Mouse (Mus musculus): ENCODE results near the gene Myh2. TPM values are rescaled to one million over a fixed set of nuclear protein-coding genes. Genes with fewer than 3 reads are reported as not detected.

Gene Myh2
- polyA plus RNA-seq, 1 experiment from 2014 or later: not detected

DNA sequence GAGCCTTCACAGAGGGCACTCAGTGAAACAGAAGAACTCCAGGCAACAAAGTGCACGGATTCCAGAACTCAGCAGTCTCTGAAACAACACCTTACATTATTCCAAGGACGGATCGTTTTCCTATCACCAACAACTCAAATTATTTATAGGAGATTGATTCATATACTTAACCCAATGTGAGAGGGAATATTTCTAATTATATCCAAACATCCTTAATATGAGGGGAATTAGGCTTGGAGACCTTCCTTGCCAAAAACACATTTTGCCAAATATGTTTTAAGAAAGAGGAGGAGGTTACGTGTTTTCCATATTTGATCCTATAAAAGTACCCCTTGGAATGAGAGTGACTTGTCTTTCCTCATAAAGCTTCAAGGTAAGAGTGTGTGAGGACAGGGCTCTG, 28.9 kb downstream of the Myh2 start, which contains the start of gene Myh1:
Myh1 (plus strand) TSS at position 301 of the 400 bp plus-strand sequence.
- Histone ChIP-seq H3K4me1 (ENCODE audit: control insufficient read depth, insufficient read depth, low read length) (no peaks in the 10 kb centered on the region), H3K4me3 (ENCODE audit: low read depth, low read length) (no peak within 1 kb of the TSS), H3K27ac (ENCODE audit: low read length) (no peak within 1 kb of the TSS), H3K4me2 (replicated peaks; ENCODE audit: low read depth, low read length) (no peak within 1 kb of the TSS), H3K9ac (replicated peaks; ENCODE audit: low read depth, low read length) (no peak within 1 kb of the TSS), H3K27me3 (ENCODE audit: control insufficient read depth, insufficient read depth, low read length) (no peaks in the 10 kb centered on the region), H3K36me3 (ENCODE audit: control insufficient read depth, insufficient read depth, low read length) (no peaks in the 10 kb centered on the region), H3K9me3 (ENCODE audit: control insufficient read depth, low read depth, low read length) (no peaks in the 10 kb centered on the region)
- ATAC-seq (ENCODE audit: insufficient number of reproducible peaks, insufficient read depth, low FRiP score, low read depth): no peak
- WGBS: 64% methylated on average over 4 of the region's 4 CpGs

DNA sequence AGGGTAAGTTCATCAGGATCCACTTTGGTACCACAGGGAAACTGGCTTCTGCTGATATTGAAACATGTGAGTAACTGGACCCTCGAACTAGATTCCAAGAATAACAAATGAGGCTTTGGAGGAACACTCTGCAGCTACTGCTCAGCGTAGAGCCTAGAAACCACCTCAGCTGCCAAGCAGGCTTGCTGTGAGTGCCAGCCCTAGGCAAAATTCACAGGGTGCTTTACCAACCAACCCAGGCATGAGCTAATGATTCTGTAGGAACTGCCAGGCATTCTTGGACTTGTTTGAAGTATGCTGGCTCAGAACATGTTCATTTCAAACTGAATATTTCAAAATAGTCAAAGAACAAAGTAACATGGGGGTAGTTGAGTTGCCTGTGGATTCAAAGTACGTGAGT, 33.9 kb downstream of the Myh2 start:
- Histone ChIP-seq H3K27ac (ENCODE audit: low read length) (no peak overlapping the region), H3K4me2 (replicated peaks; ENCODE audit: low read depth, low read length) (no peak overlapping the region)
- 84% methylated on average over 3 of the region's 3 CpGs for WGBS

DNA sequence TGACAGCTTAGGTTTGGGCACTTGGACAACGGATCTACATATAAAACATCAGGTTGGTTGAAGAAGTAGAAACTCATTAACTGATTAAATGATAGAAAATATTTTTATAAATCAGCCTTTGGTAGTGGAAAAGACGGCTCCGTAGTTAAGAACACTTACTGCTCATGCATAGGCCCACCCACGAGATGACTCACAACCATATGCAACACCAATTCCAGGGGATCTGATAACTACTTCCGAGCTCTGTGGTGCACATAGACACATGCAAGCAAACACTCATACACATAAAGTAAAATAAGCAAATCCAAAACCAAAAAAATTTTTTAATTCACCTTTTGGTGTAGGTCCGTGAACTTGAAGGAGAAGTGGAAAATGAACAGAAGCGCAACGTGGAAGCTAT, 51.0 kb downstream of the Myh2 start:
- 93% methylated on average over 8 of the region's 8 CpGs for WGBS
- no peaks in the 10 kb centered on the region for H3K27me3 ChIP-seq (ENCODE audit: control insufficient read depth, insufficient read depth, low read length)
- H3K4me3 ChIP-seq (ENCODE audit: low read depth, low read length): no peak overlapping the region
- H3K9me3 ChIP-seq (ENCODE audit: control insufficient read depth, low read depth, low read length): no peaks in the 10 kb centered on the region
- H3K4me1 ChIP-seq (ENCODE audit: control insufficient read depth, insufficient read depth, low read length): no peaks in the 10 kb centered on the region
- ATAC-seq (ENCODE audit: insufficient number of reproducible peaks, insufficient read depth, low FRiP score, low read depth): no peak
- no peak overlapping the region for H3K9ac ChIP-seq (replicated peaks; ENCODE audit: low read depth, low read length)
- H3K27ac ChIP-seq (ENCODE audit: low read length): no peak overlapping the region
- H3K4me2 ChIP-seq (replicated peaks; ENCODE audit: low read depth, low read length): no peak overlapping the region
- no peaks in the 10 kb centered on the region for H3K36me3 ChIP-seq (ENCODE audit: control insufficient read depth, insufficient read depth, low read length)

More for the DNA sequence above, 33.9 kb downstream of the Myh2 start:
- H3K4me1 ChIP-seq (ENCODE audit: control insufficient read depth, insufficient read depth, low read length): no peaks in the 10 kb centered on the region
- no peak for ATAC-seq (ENCODE audit: insufficient number of reproducible peaks, insufficient read depth, low FRiP score, low read depth)
- no peaks in the 10 kb centered on the region for H3K36me3 ChIP-seq (ENCODE audit: control insufficient read depth, insufficient read depth, low read length)
- no peaks in the 10 kb centered on the region for H3K9me3 ChIP-seq (ENCODE audit: control insufficient read depth, low read depth, low read length)
- H3K27me3 ChIP-seq (ENCODE audit: control insufficient read depth, insufficient read depth, low read length): no peaks in the 10 kb centered on the region
- H3K9ac ChIP-seq (replicated peaks; ENCODE audit: low read depth, low read length): no peak overlapping the region
- H3K4me3 ChIP-seq (ENCODE audit: low read depth, low read length): no peak overlapping the region

DNA sequence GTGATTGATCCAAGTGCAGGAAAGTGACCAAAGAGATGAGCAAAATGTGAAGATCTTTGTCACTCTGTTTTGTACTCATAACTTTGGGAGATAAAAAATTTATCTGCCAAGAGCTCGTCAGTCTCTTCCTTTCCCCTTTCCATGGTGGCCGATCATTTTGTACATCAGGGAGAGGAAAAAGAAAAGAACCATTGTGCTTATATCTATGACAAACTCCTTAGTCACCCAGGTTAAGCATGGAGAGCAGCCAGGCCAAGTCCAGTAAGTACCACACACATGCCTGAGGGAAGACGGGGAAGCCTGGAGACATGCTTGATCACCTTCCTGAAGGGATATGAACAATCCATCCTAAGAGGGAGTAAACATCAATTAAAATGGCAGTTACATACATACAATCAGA, 53.6 kb downstream of the Myh2 start:
- no peaks in the 10 kb centered on the region for H3K27me3 ChIP-seq (ENCODE audit: control insufficient read depth, insufficient read depth, low read length)
- no peaks in the 10 kb centered on the region for H3K9me3 ChIP-seq (ENCODE audit: control insufficient read depth, low read depth, low read length)
- H3K4me1 ChIP-seq (ENCODE audit: control insufficient read depth, insufficient read depth, low read length): no peaks in the 10 kb centered on the region
- H3K4me2 ChIP-seq (replicated peaks; ENCODE audit: low read depth, low read length): no peak overlapping the region
- no peaks in the 10 kb centered on the region for H3K36me3 ChIP-seq (ENCODE audit: control insufficient read depth, insufficient read depth, low read length)
- H3K9ac ChIP-seq (replicated peaks; ENCODE audit: low read depth, low read length): no peak overlapping the region
- H3K4me3 ChIP-seq (ENCODE audit: low read depth, low read length): no peak overlapping the region
- no peak overlapping the region for H3K27ac ChIP-seq (ENCODE audit: low read length)
- WGBS: 68% methylated on average over 3 of the region's 3 CpGs
- ATAC-seq (ENCODE audit: insufficient number of reproducible peaks, insufficient read depth, low FRiP score, low read depth): no peak

DNA sequence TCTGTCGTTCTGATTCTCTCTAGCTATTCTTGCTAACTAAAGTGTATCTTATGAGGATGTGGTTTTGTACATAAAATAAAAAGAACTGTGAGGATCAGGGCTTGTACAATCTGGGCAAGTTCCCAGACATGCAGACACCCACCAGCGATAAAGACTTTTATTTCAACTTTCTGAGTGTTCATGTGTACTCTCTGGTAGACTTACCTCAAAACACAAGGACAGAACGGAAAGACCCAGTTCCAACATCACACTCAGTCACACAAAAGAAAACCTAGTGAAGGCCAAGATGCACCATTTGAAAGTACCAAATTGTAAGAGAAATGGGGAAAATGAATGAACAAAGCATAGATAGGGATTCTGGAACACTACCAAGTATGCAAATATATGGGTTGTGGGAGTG, 57.9 kb downstream of the Myh2 start:
- Histone ChIP-seq H3K27me3 (ENCODE audit: control insufficient read depth, insufficient read depth, low read length) (no peaks in the 10 kb centered on the region), H3K4me3 (ENCODE audit: low read depth, low read length) (no peak overlapping the region), H3K4me1 (ENCODE audit: control insufficient read depth, insufficient read depth, low read length) (no peaks in the 10 kb centered on the region), H3K9ac (replicated peaks; ENCODE audit: low read depth, low read length) (no peak overlapping the region), H3K36me3 (ENCODE audit: control insufficient read depth, insufficient read depth, low read length) (no peaks in the 10 kb centered on the region), H3K27ac (ENCODE audit: low read length) (no peak overlapping the region), H3K4me2 (replicated peaks; ENCODE audit: low read depth, low read length) (no peak overlapping the region), H3K9me3 (ENCODE audit: control insufficient read depth, low read depth, low read length) (no peaks in the 10 kb centered on the region)
- WGBS: 85% methylated on average over 3 of the region's 3 CpGs
- no peak for ATAC-seq (ENCODE audit: insufficient number of reproducible peaks, insufficient read depth, low FRiP score, low read depth)

DNA sequence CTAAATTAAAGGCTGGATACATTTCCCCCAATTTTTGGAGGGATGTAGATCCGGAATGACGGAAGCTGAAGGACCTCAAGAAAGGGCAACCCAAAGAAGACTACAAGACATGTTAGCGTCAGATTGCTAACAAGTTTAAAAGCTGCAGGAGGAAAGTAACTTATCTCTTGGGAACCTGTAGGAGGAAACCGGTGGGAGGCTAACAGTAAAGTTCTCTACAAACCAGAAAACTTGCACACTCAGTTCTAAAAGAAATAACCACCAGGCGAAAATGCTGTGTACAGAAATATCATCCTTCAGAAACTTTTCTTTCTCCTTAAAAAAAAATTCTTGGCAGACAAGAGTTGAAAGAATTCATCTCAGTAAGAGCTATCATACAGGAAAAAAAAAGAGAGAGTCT, 58.3 kb downstream of the Myh2 start:
- H3K27ac ChIP-seq (ENCODE audit: low read length): no peak overlapping the region
- H3K4me1 ChIP-seq (ENCODE audit: control insufficient read depth, insufficient read depth, low read length): no peaks in the 10 kb centered on the region
- H3K4me2 ChIP-seq (replicated peaks; ENCODE audit: low read depth, low read length): no peak overlapping the region
- no peak overlapping the region for H3K4me3 ChIP-seq (ENCODE audit: low read depth, low read length)
- ATAC-seq (ENCODE audit: insufficient number of reproducible peaks, insufficient read depth, low FRiP score, low read depth): no peak
- no peak overlapping the region for H3K9ac ChIP-seq (replicated peaks; ENCODE audit: low read depth, low read length)
- no peaks in the 10 kb centered on the region for H3K36me3 ChIP-seq (ENCODE audit: control insufficient read depth, insufficient read depth, low read length)
- WGBS: 67% methylated on average over 5 of the region's 5 CpGs
- H3K27me3 ChIP-seq (ENCODE audit: control insufficient read depth, insufficient read depth, low read length): no peaks in the 10 kb centered on the region
- H3K9me3 ChIP-seq (ENCODE audit: control insufficient read depth, low read depth, low read length): no peaks in the 10 kb centered on the region

DNA sequence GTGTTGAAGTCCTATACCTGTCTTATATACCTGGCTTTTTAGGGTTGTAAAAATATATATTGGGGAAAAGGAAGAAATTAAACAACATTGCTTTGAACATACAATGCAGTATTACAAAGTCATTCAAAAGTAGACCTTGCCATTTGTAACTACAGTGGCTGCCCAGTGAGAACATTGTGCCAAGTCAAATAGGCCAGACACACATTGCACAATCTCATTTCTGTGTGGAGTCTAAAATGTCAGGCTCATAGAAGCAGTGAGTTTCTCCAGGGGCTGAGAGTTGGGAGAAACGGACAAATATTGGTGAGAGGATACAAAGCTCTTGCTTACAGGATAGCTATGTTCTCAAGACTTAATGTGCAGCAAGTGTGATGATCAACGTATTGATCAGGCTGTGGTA, 59.1 kb downstream of the Myh2 start:
- H3K27ac ChIP-seq (ENCODE audit: low read length): no peak overlapping the region
- 77% methylated on average over 2 of the region's 2 CpGs for WGBS
- H3K27me3 ChIP-seq (ENCODE audit: control insufficient read depth, insufficient read depth, low read length): no peaks in the 10 kb centered on the region
- H3K9me3 ChIP-seq (ENCODE audit: control insufficient read depth, low read depth, low read length): no peaks in the 10 kb centered on the region
- ATAC-seq (ENCODE audit: insufficient number of reproducible peaks, insufficient read depth, low FRiP score, low read depth): no peak
- no peak overlapping the region for H3K4me3 ChIP-seq (ENCODE audit: low read depth, low read length)
- H3K9ac ChIP-seq (replicated peaks; ENCODE audit: low read depth, low read length): no peak overlapping the region
- H3K4me2 ChIP-seq (replicated peaks; ENCODE audit: low read depth, low read length): no peak overlapping the region
- H3K4me1 ChIP-seq (ENCODE audit: control insufficient read depth, insufficient read depth, low read length): no peaks in the 10 kb centered on the region
- no peaks in the 10 kb centered on the region for H3K36me3 ChIP-seq (ENCODE audit: control insufficient read depth, insufficient read depth, low read length)

DNA sequence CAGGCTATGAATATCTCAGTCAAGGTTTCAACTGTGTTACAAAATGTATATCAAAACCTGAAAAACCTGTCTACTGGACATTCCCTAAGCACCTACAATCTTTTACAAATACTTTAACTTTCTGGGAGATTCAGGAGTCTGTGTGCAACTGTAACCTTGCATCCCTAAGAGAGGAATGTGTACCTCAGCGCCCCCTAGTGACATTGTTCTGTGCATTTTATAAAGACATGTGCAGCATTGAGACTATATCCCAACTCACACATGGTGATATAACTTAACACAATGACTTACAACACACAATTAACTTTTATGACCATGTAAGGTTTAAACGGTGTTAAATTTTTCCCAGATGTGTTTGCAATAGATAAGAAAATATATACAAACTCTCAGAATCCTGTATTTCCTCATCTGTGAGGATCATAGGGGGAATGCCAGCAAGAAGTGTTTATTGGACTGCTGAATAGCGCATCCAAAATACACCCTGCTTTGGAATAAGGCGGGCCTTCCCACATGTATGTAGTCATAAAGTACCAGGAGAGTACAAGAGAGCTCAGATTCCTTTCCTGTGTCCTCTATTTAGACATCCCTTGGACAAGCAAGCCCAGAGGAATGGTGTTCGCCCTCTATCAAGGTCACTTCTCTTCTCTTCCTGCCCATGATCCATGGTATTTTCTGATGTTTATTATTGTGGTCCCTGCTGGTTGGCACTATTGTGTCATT, 65.0 kb downstream of the Myh2 start:
- Histone ChIP-seq H3K27ac (ENCODE audit: low read length) (no peak overlapping the region), H3K4me1 (ENCODE audit: control insufficient read depth, insufficient read depth, low read length) (no peaks in the 10 kb centered on the region), H3K9ac (replicated peaks; ENCODE audit: low read depth, low read length) (no peak overlapping the region), H3K27me3 (ENCODE audit: control insufficient read depth, insufficient read depth, low read length) (no peaks in the 10 kb centered on the region), H3K4me3 (ENCODE audit: low read depth, low read length) (no peak overlapping the region), H3K36me3 (ENCODE audit: control insufficient read depth, insufficient read depth, low read length) (no peaks in the 10 kb centered on the region), H3K9me3 (ENCODE audit: control insufficient read depth, low read depth, low read length) (no peaks in the 10 kb centered on the region), H3K4me2 (replicated peaks; ENCODE audit: low read depth, low read length) (no peak overlapping the region)
- 64% methylated on average over 5 of the region's 5 CpGs for WGBS
- ATAC-seq (ENCODE audit: insufficient number of reproducible peaks, insufficient read depth, low FRiP score, low read depth): no peak

DNA sequence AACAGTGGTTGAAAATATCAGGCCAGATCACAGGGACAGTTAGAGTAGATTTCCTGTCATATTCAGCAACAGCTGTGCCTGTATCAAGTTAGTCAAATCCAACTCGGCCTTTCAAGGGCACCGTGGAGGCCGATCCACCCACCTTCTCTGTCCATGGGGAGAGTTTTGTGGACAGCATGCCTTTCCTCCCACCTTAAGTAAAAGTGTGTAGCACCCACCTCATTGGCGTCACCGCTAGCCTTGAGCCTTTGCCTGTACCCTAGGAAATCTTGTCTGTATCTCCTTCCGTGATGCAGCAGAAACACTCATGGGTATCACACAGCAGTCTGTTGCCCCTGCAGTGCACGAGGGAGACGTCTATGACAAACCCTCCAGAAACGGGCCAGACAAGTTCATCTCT, 66.0 kb downstream of the Myh2 start:
- no peaks in the 10 kb centered on the region for H3K4me1 ChIP-seq (ENCODE audit: control insufficient read depth, insufficient read depth, low read length)
- H3K9ac ChIP-seq (replicated peaks; ENCODE audit: low read depth, low read length): no peak overlapping the region
- H3K9me3 ChIP-seq (ENCODE audit: control insufficient read depth, low read depth, low read length): no peaks in the 10 kb centered on the region
- no peaks in the 10 kb centered on the region for H3K27me3 ChIP-seq (ENCODE audit: control insufficient read depth, insufficient read depth, low read length)
- no peak overlapping the region for H3K4me2 ChIP-seq (replicated peaks; ENCODE audit: low read depth, low read length)
- H3K4me3 ChIP-seq (ENCODE audit: low read depth, low read length): no peak overlapping the region
- no peak for ATAC-seq (ENCODE audit: insufficient number of reproducible peaks, insufficient read depth, low FRiP score, low read depth)
- H3K27ac ChIP-seq (ENCODE audit: low read length): no peak overlapping the region
- H3K36me3 ChIP-seq (ENCODE audit: control insufficient read depth, insufficient read depth, low read length): no peaks in the 10 kb centered on the region
- 88% methylated on average over 9 of the region's 9 CpGs for WGBS
